Mouse (Mus musculus) lung, adult 2 months (tissue): Measurements from ENCODE around the gene Btbd9. TPM values are rescaled to one million over a fixed set of nuclear protein-coding genes. Genes with fewer than 3 reads are reported as not detected.

ENCODE experiments used
- DNase-seq: peaks from one replicate; pipeline ENCODE4 v3.0.0; 2022
- H3K4me1 ChIP-seq: fragments of 200-500 bp; 2 replicates; pipeline ENCODE4 v1.6.1; 2011; ENCODE audit warnings: low read length; ENCODE audit not compliant: control insufficient read depth, insufficient read depth
- H3K4me3 ChIP-seq: fragments of 200-500 bp; replicated peaks from 2 replicates; pipeline ENCODE3; 2011; ENCODE audit warnings: low read depth, mild to moderate bottlenecking, control low read depth, low read length; ENCODE audit errors: extremely low read depth
- CTCF ChIP-seq: fragments of 200-500 bp; IDR thresholded peaks from 2 replicates; pipeline ENCODE4 v1.5.1; 2011; ENCODE audit warnings: mild to moderate bottlenecking, low read length, control low read depth; ENCODE audit not compliant: insufficient read depth
- POLR2A ChIP-seq: fragments of 200-500 bp; IDR thresholded peaks from 2 replicates; pipeline ENCODE4 v1.6.1; 2011; ENCODE audit warnings: low read depth, mild to moderate bottlenecking, control low read depth, low read length, borderline replicate concordance; ENCODE audit errors: extremely low read depth
- WGBS: fragments of 180-500 bp; shearing (Covaris S2); methylation state at CpG from one replicate; pipeline ENCODE4 v1.1.7; 2018; 5-methylcytosine and 5-hydroxymethylcytosine counted together
- polyA plus RNA-seq: library from polyadenylated mRNA; depleted of rRNA; stranded (reverse); fragments of >200 nt; gene quantifications from 2 replicates; pipeline ENCODE4 v1.2.3, GENCODE M21; 2012

Gene Btbd9
- polyA plus RNA-seq, 1 experiment, result 24.2 TPM

DNA sequence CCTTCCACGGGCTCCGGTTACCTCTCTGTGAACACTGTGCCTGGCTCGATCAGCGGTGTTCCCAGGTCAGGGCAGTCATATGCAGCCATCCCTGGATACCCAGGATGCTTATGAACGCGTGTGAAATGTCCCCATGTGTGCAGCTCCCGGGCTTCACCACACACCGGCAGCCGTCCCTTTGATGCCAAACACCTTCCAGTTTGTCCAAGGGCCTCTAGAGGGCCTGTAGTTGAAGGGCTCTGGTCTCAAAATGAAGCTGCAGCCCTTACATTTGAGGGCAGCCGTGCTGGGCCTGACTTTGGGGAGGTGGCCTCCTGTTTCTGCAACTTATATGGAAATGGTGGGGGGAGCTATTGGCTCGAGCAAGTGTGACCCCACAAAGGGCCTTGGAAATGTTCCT, 353.9 kb downstream of the Btbd9 start:
- H3K4me1 ChIP-seq, result no peaks in the 10 kb centered on the region
- no peak for DNase-seq
- H3K4me3 ChIP-seq, result no peak overlapping the region
- TF ChIP-seq CTCF (no peak), POLR2A (no peak)
- 85% methylated on average over 11 of the region's 11 CpGs for WGBS

DNA sequence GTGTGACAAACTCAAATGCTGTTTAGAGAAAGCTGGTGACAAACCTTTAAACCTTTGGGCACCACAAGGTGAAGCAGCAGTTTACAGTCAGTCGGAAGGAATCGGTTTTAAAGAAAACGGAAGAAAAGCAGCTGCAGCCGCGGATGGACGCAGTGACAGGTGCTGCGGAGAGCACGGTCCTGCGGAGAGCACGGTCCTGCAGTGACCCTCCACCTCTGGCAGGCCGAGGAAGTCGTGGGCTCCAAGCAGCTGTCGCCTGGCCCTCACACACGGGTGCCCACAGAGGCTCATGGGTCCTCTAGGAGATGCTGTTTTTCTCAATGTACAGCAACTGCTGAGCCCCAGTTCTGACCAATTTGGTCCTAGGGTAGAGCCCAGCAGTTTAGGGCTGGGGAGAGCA, 354.6 kb downstream of the Btbd9 start:
- no peak for TF ChIP-seq POLR2A
- no peak for TF ChIP-seq CTCF
- WGBS, result 81% methylated on average over 14 of the region's 14 CpGs
- Histone ChIP-seq H3K4me1 (no peaks in the 10 kb centered on the region), H3K4me3 (no peak overlapping the region)
- no peak for DNase-seq

GRCm38 (mm10) chr17:30215741-30216140, 360.5 kb downstream of the Btbd9 start:
- 52% methylated on average over 4 of the region's 4 CpGs for WGBS
- no peak for TF ChIP-seq POLR2A
- no peak for TF ChIP-seq CTCF
- DNase-seq, result no peak
- Histone ChIP-seq H3K4me1 (no peaks in the 10 kb centered on the region), H3K4me3 (no peak overlapping the region)

- WGBS, result 68% methylated on average over 6 of the region's 6 CpGs
- H3K4me1 ChIP-seq, result no peaks in the 10 kb centered on the region
- no peak for TF ChIP-seq POLR2A
- no peak for TF ChIP-seq CTCF
These were observed 361.9 kb downstream of the Btbd9 start for GRCm38 (mm10) chr17:30214393-30214792.

GRCm38 (mm10) chr17:30213371-30213770, 362.9 kb downstream of the Btbd9 start:
- no peaks in the 10 kb centered on the region for H3K4me1 ChIP-seq
- 70% methylated on average over 5 of the region's 5 CpGs for WGBS
- no peak overlapping the region for H3K4me3 ChIP-seq
- no peak for DNase-seq
- TF ChIP-seq POLR2A (no peak), CTCF (no peak)

More at GRCm38 (mm10) chr17:30214393-30214792, 361.9 kb downstream of the Btbd9 start:
- DNase-seq, result no peak
- no peak overlapping the region for H3K4me3 ChIP-seq

- Histone ChIP-seq H3K4me3 (no peak overlapping the region), H3K4me1 (no peaks in the 10 kb centered on the region)
- TF ChIP-seq CTCF (no peak), POLR2A (no peak)
- no peak for DNase-seq
- WGBS, result 69% methylated on average over 12 of the region's 12 CpGs
These were observed 363.6 kb downstream of the Btbd9 start for GRCm38 (mm10) chr17:30212647-30213046.

DNA sequence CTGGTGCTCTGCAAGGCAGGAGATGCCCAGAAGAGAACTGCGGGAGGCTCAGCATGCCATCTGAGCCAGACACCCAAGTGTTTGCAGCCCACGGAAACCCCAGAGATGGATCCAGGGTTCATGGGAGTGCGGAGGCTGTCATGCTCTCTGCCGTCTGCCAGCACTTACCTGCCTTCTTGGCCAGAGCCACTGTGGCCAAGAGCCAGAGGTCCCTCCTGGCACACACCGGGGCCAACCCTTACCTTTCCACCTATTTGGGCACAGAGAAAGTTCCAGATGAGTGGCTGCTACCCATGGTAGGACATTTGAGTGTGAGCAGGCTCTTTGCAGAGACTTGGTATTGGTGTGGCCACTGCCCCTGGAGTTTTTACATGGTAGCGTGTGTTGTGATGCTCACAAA, 365.4 kb downstream of the Btbd9 start:
- DNase-seq, result no peak
- 91% methylated on average over 6 of the region's 6 CpGs for WGBS
- no peak overlapping the region for H3K4me3 ChIP-seq
- no peaks in the 10 kb centered on the region for H3K4me1 ChIP-seq
- TF ChIP-seq POLR2A, result no peak
- no peak for TF ChIP-seq CTCF

DNA sequence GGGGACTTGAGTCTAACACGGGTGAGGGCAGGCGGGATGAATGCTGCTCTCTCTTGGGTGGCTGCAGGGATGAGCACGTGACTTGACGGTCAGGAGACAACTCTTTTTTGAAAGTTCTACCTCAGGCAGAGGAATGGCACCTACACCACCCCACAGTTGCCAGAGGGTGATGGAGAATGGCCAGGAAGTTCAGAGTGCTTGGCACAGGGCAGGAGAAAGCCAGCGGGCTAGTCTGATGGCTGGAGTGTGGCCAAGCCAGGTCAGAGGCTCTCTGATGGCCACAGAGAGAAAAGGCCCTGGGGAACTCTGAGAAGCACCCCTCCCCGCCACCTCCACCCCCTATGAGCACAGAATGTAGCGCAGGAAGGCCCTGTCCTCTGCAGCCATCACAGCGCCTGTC, 366.0 kb downstream of the Btbd9 start:
- 90% methylated on average over 8 of the region's 8 CpGs for WGBS
- TF ChIP-seq POLR2A, result no peak
- no peak for TF ChIP-seq CTCF
- no peaks in the 10 kb centered on the region for H3K4me1 ChIP-seq
- no peak overlapping the region for H3K4me3 ChIP-seq
- DNase-seq, result no peak

GRCm38 (mm10) chr17:30205062-30205825, 371.0 kb downstream of the Btbd9 start:
- 83% methylated on average over 17 of the region's 17 CpGs for WGBS
- peaks cover 9% of the 10 kb centered on the region for H3K4me1 ChIP-seq
- TF ChIP-seq POLR2A, result no peak
- TF ChIP-seq CTCF, result no peak
- no peak for DNase-seq
- no peak overlapping the region for H3K4me3 ChIP-seq

DNA sequence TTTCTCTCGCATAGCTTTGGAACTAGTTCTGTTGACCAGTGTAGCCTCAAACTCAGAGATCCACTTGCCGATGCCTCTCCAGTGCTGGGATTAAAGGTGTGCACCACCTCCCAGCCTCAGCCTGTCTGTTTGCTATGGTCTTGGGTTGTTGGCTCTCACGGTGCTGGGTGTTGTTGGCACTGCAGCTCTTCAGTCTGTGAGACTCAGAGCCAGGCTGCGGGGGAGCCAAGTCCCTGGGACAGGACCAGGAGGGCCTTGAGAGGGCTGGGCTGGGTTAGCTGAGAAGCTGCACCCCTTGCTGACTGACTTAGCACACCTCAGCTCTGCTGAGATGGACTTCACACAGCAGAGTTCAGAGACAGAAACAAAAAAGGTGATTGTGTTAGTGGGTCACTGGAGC, 376.0 kb downstream of the Btbd9 start:
- TF ChIP-seq POLR2A (no peak), CTCF (no peak)
- 44% methylated on average over 4 of the region's 4 CpGs for WGBS
- Histone ChIP-seq H3K4me1 (peaks cover 40% of the 10 kb centered on the region), H3K4me3 (no peak overlapping the region)
- no peak for DNase-seq
